Mouse (Mus musculus) granulocyte monocyte progenitor cell, adult 5-6 weeks (primary cell): ENCODE results near the gene Xrcc4. TPM values are rescaled to one million over a fixed set of nuclear protein-coding genes. Genes with fewer than 3 reads are reported as not detected.
"Not testable (repeated sequence)": the region's sequence is repeated elsewhere in the genome, so short reads cannot be mapped to it uniquely, and the experiment has no call there.

ENCODE experiments used
- ATAC-seq: replicated peaks from 2 replicates; pipeline ENCODE4 v1.8.0; 2016; ENCODE audit warnings: mild to moderate bottlenecking, moderate TSS enrichment, inconsistent platforms; ENCODE audit not compliant: poor library complexity, severe bottlenecking
- total RNA-seq, 2 experiments: library from RNA; stranded (forward) in 1 of 2; stranded (reverse) in 1 of 2; fragments of 200-712, 200-1000 nt in 1 of 2; fragments of >200 nt in 1 of 2; fragmentation: Nextera tagmentation in 1 of 2; gene quantifications; 2 replicates each; pipeline ENCODE4 v1.2.3; 2014 to 2017

Gene Xrcc4
- total RNA-seq, 2 experiments from 2014 or later: 14.5 to 20.4 TPM

DNA sequence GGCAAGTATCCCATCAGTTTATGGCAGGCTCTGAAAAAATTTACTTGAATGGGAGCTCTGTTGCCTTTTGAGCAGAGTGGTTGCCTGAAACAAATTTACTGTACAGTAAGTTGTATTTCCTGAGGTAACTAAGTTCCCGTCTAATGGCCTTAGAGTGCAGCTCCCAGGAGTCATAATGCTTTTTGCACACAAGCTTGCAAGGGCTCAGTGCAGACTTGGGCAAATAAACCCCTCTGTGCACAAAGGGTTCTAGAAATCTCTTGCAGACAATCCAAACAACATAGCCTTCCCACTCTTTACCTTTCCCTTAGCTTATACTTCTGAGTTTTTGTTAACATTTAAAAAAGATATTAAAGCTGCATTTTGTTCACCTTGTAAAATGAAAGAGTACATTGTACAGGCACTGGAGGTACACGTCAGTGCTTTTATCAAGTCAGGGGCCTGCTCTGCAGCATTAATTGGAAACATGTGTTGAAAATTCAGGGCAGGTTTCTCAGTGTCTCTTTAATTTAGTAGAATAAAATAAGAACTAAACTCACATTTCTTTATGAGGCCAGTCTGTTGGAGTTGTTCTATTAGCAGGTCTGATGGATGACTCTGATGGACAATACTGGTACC, 256.2 kb downstream of the Xrcc4 start:
- no peak for ATAC-seq

GRCm38 (mm10) chr13:89828429-89828970, 260.9 kb downstream of the Xrcc4 start:
- no peak for ATAC-seq

DNA sequence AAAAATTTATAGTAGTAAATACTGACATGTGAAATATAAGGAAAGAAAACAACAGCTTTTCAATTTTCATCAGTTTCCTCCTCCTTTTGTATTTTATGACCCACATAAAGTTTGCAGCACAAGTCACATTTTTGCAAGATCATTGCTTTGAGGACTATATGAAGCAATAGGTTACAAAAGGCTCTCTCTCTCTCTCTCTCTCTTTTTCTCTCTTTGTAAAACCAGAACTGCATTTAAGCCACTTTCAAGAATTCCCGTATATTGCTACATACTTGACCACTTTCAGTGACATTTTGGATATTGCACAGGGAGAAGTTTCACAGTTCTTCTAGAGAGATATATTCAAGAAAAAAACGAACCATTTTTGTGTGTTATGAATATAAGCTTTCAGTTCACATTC, 261.6 kb downstream of the Xrcc4 start:
- ATAC-seq: peak; percentile 91

DNA sequence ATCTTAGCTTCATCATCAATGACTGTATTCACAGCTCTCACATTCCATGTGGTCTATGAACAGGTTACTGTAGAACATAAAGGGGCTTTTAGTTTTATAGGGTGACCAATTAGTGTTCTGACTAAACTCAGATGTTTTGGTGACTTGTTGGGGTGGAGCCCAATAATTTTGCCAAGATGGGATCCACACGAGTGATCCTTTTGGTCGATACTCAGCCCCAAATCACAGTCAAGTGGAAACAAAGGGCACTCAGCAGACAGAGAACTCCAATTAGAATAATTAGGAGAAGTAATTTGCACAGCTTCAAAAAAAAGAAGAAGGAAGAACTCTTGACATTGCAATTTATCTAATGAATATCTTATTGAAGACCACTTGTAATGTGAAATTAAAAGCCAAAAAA, 274.9 kb downstream of the Xrcc4 start:
- ATAC-seq: no peak

DNA sequence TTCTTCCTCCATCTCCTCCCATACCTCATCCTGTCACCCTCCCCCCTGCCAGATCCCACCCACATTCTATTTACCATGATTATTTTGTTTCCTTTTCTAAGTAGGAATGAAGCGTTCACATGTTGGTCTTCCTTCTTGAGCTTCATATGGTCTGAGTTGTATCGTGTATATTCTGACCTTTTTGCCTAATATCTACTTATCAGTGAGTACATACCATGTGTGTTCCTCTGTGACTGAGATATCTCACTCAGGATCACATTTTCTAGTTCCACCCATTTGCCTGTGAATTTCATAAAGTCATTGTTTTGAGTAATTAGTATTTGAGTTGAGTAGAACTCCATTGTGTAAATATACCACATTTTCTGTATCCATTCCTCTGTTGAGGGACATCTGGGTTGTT, 277.2 kb downstream of the Xrcc4 start:
- ATAC-seq: no peak

DNA sequence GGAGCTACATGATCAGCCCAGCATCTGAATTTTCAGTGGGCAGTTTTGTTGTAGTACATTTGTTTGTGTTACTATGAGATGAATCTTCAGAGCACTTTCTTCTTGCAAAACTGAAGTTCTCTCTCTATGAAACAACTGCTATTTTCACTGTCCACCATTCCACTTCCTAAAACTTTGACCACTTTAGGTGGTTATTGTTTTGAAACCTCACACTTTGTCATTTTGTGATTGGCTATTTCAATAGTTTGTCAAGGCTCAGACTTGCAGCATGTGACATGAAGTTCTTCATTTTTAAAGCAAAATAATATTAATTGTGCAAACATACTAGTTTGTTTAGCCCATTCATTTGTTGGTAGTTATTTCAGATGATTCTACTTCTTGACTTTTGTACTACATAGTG, 280.4 kb downstream of the Xrcc4 start:
- peak; percentile 85 for ATAC-seq

- no peak for ATAC-seq
Observed at GRCm38 (mm10) chr13:89801901-89802300, 287.5 kb downstream of the Xrcc4 start.

GRCm38 (mm10) chr13:89797721-89798120, 291.7 kb downstream of the Xrcc4 start:
- no peak for ATAC-seq

GRCm38 (mm10) chr13:89791475-89791874, 297.9 kb downstream of the Xrcc4 start:
- ATAC-seq: no peak

DNA sequence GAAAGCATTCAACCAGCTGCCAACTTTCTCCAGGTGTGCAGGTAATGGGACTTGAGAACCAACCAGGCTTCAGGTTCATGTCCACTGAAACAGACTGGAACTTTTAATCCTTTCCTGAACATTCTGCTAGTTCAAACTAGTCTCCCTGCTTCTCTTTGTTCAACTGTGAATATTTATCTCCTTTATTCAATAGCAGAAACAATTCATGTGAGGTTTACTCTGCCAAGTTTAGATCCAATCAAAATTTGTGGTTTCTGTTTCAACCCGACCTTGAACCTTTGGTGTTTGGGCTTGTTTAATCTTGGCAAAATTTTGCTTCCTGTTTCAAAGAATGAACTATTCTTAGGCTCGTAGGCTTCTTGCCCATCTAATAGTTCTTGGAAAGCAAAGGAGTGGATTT, 306.5 kb downstream of the Xrcc4 start:
- ATAC-seq: no peak

GRCm38 (mm10) chr13:89780276-89780675, 309.1 kb downstream of the Xrcc4 start:
- ATAC-seq: 0 out of 2 replicates have a peak, but pooled peaks have one; percentile 21

DNA sequence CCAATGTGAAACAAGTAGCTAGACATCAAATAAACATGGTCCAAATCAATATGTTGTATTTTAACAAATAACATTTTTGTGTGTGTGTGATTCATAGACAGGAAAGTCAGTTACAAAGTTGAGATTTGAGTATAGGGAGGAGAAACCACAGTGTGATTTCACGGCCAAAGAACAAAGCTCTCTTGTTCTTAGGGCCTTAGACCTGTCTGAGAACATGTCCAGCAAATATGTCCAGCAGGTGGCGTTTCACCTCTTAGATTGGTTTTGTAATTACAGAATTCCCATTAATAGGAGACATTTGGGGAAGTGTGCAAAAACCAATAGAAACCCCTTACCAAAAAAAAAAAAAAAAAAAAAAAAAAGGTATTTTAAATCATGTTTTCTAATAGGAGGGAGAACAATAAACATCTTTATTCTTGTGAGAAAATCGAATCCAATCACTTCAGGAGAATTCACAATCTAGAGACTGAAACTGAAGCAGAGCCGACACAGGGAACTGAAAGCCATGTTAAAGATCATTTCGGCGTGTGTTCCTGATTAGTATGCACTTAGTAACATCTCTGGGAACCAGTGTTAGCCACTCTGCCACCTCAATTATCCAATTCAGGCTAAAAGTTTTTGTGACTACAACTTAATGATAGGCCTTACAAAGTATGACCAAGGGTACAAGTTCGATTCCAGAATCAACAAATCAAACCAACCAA, 310.0 kb downstream of the Xrcc4 start:
- ATAC-seq: peak; percentile 66

GRCm38 (mm10) chr13:89777764-89778163, 311.6 kb downstream of the Xrcc4 start:
- no peak for ATAC-seq

- no peak for ATAC-seq
Observed at GRCm38 (mm10) chr13:89777146-89777545, 312.3 kb downstream of the Xrcc4 start.

DNA sequence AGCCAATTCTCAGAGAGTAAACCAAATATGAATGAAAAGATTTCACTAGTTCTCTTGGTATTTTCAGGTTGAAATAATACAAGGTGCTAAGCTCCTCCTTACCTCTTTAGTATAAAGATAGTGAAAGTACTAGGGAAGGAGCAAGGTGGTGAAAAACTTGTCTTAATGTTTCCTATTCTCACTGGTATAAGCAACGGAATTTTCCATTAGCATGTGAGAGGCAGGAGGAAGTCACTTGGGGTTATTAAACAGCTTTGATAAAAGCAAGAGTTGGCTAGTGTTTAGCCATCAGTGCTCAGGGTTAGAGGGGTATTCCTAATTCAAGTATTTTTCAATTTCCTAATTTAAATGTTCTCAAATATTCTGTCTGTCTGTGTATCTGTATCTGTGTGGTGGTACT, 322.9 kb downstream of the Xrcc4 start:
- peak; percentile 33; the same call in 1 of the 2 replicates for ATAC-seq

DNA sequence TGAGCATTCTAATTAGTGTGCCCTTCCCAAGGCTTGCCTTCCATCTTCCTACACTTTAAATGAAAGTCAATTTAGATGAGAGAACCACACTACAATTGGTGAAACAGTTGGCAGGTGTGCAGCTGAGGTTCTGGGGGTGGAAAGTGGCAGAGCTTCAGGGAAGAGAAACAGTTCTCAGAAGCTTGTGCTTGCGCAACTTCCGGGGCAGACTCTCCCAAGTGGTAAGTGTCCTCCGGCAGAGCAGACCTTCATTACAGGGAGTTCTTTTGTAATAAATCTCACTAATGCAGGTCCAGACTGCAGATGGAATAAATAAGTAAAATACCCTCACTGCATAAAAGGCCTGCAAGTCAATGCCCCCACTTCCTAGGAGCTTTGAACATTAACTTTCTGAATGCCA, 323.4 kb downstream of the Xrcc4 start:
- ATAC-seq: peak; percentile 100

GRCm38 (mm10) chr13:89762339-89762738, 327.1 kb downstream of the Xrcc4 start:
- ATAC-seq: no peak

DNA sequence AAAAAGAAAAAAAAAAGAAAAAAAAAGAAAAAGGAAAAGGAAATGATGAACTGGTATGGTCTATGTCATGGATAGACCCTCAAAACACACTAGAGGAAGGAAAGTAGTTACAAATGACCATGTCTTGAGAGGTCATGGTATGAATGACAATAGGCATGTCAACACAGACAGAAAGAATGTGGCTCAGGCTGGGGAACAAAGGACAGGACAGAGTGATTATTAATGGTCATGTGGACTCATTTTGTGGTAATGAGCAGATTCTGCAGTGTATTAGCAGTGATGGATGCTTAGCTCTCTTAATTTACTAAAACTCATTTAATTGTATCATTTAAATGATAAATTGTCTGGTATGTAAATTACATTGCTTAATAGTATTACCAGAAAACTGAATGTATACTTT, 333.1 kb downstream of the Xrcc4 start:
- ATAC-seq: no peak

DNA sequence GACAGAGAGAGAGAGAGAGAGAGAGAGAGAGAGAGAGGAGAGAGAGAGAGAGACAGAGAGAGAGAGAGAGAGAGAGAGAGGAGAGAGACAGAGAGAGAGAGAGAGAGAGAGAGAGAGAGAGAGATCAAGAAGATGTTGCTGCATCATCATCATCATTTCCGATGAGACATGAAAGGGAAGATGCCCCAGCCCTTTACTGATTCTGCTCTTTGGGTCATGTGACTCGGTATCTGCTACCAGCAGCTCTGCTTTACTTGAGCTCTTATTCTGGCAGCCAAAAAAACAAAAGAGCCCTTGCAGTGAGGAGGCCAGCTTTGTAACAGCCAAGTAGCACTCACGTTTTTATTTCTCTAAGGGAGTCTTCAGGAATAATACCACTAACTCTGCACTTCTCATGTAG, 338.8 kb downstream of the Xrcc4 start:
- not testable (repeated sequence) for ATAC-seq

- ATAC-seq: no peak
Observed at GRCm38 (mm10) chr13:89743201-89743600, 346.2 kb downstream of the Xrcc4 start.

DNA sequence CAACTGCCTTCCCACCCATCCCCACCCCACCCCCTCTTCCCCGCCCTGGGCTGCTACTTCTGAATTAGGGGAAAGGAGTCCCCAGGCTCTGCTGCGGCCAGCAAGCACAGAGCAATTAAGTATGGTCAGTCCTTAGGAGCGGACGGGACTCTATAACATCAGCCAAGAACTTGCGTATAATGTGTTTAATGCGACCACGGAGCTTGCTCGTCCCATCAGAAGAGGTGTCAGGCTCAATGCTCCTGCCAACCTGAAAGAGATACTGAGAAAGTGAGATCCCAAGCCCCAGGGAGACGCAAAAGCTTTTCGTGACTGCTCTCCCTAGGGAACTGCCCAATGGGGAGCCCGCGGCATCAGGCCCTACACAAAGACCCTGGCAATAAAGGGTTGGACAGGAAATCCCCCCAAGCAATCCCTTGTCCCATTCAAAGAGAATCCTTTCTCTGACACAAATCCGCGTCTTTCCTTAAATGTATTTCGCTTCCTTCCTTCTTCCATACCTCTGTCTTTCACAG, 346.7 kb downstream of the Xrcc4 start:
- ATAC-seq: no peak
